Mouse (Mus musculus): ENCODE measurements around the gene Pced1b. TPM values are rescaled to one million over a fixed set of nuclear protein-coding genes. Genes with fewer than 3 reads are reported as not detected.

Pced1b gene
- 15.4 and 19.8 TPM in 2 replicates for polyA plus RNA-seq (2012; rRNA removed; ENCODE audit: low replicate concordance)

DNA sequence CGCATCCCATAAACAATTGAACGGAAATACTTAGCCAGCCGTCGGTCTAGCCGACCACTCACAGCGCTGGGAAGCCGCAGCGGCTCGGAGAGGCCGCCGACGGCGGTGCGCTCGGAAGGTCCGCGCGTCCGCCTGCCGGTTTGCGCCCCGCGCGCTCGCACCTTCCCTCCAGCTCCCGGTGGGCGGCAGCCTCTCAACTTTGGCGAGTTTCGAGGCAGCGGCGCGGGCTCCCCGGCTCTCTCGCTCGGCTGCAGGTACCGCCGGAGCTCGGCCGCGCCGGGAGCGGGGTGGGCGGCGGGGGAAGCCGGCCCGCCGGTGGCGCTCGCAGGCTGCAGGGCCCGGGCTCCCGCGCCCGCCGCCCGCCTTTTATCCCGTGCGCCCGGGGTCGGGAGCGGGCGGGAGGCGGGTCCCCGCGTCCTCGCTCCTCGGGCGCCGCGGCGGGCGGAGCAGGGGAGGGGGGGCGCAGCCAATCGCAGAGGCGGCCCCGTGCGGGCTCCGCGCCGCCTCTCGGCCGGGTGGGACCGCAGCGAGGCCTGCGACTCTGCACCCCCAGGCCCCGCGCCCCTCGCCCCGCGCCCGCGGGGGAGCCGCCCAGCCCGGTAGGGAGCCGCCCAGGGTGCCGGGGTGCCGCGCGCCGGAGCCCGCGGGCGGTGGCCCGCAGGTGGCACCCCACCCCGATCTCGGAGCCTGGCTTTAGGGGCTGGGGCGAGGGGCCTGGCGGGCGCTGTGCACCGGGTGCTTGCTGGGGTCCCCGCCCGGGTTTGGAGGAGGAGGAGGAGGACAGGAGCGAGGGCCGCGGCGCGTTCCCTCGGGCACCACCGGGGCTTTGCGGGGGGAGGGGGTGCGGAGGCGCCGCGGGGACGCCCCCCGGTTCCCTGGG, at the start of gene Pced1b, which contains the start of gene Amigo2:
TSS of gene Pced1b (plus strand) at position 197 of the 880 bp plus-strand sequence.
TSS of gene Amigo2 (minus strand) at position 377 of the 880 bp plus-strand sequence.

Other genes starting within 250 kb of the Pced1b start
- 0.86 and 4.0 TPM in 2 replicates for gene Slc38a4, start 191.2 kb upstream of the Pced1b start, polyA plus RNA-seq (2012; rRNA removed; ENCODE audit: low replicate concordance)
- 3.8 and 3.9 TPM in 2 replicates for gene Amigo2, start 180 bp downstream of the Pced1b start, polyA plus RNA-seq (2012; rRNA removed; ENCODE audit: low replicate concordance)

Measured in subcutaneous adipose tissue, adult 2 months (tissue).